In the genomic region with DNA sequence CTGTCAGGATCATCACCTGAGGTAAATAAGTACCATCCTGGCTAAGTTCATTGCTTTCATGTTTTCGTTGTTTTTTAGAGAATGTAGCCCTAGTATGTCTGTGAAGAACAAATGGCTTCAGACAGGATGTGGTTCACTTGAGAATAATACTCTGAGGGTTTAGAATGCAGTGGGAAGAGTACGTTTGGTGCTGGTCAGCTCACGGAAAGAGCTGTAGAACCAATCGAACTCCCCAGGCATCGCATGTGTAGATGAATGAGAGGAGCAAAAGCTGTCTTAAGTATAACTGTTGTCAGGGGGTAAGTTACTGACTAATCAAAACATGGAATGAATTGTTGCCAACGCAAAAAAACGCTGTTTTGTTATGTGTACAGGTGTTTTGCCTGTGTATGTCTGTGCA, we compare ENCODE assay signal across 20 mouse cellular contexts.
"Had no signal": no experiment of that assay in that cellular context is flagged by ENCODE, and none has a peak within 500 bp of the region (broad histone marks: within the 10 kb centered on the region; RNA-seq: fewer than 3 reads in every experiment).

No protein-coding gene starts in this region.

- H3K9ac ChIP-seq: kidney, embryonic 15.5 days; limb, embryonic 13.5 days; liver, embryonic 12.5 days; liver, embryonic 15.5 days; lung, embryonic 15.5 days; midbrain, embryonic 12.5 days; neural tube, embryonic 13.5 days had no signal

- H3K27ac ChIP-seq: kidney, embryonic 15.5 days; limb, embryonic 10.5 days; limb, embryonic 13.5 days; liver, embryonic 12.5 days; liver, embryonic 15.5 days; lung, embryonic 15.5 days; midbrain, embryonic 12.5 days; neural tube, embryonic 13.5 days; stomach, postnatal 0 days had no signal

- H3K9me3 ChIP-seq: kidney, embryonic 15.5 days; limb, embryonic 10.5 days; limb, embryonic 13.5 days; liver, embryonic 12.5 days; liver, embryonic 15.5 days; lung, embryonic 15.5 days; midbrain, embryonic 12.5 days; neural tube, embryonic 13.5 days had no signal

- DNase-seq: kidney, adult 8-10 months; kidney, postnatal 10 days; kidney, postnatal 36 days; liver; lung, adult 18-20 months; lung, postnatal 10 days; lung, postnatal 36 days; thymus, adult 2 months; thymus, postnatal 14 days; thymus, postnatal 4 days had no signal

- ATAC-seq: liver, embryonic 12.5 days; midbrain, embryonic 16.5 days had no signal

- H3K27me3 ChIP-seq: kidney, embryonic 15.5 days; limb, embryonic 13.5 days; liver, embryonic 12.5 days; liver, embryonic 15.5 days; lung, embryonic 15.5 days; midbrain, embryonic 12.5 days; neural tube, embryonic 13.5 days had no signal

- H3K4me2 ChIP-seq: kidney, embryonic 15.5 days; limb, embryonic 13.5 days; liver, embryonic 12.5 days; liver, embryonic 15.5 days; lung, embryonic 15.5 days; midbrain, embryonic 12.5 days; neural tube, embryonic 13.5 days had no signal

- H3K4me3 ChIP-seq: kidney, embryonic 15.5 days; limb, embryonic 10.5 days; limb, embryonic 13.5 days; liver, embryonic 12.5 days; liver, embryonic 15.5 days; lung, embryonic 15.5 days; midbrain, embryonic 12.5 days; neural tube, embryonic 13.5 days had no signal

- H3K4me1 ChIP-seq: limb, embryonic 10.5 days; limb, embryonic 13.5 days; lung, embryonic 15.5 days; midbrain, embryonic 12.5 days; neural tube, embryonic 13.5 days had no signal
